Mouse (Mus musculus): ENCODE measurements at regions not wholly inside any gene's neighbourhood (a gene's known extent, or its start where the extent isn't known, plus 50 kb on each side); places are given as distances from the start of the nearest gene placed in this dataset.

DNA sequence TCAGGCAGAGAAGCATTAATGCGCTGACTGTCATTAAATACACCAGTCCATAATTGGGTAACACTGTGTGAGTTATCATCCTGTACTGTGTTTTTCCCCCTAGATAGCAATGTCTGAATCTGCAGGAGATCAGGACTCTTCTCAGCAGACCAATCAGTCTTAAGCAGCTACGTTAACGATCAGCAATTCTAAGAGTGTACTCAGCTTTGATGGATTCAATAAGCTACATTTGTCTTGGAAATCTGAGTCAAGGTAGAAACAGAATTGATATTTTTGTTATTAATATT, 442.8 kb upstream of the Nr2f1 start:
- TF ChIP-seq CTCF (IDR thresholded peaks at IDR 0.05; ENCODE audit: borderline replicate concordance, extremely low read depth, insufficient read depth, insufficient read length), result no peak
- no peak for TF ChIP-seq POLR2A (IDR thresholded peaks at IDR 0.05; ENCODE audit: borderline replicate concordance, extremely low read depth, insufficient read depth, insufficient read length, poor library complexity, severe bottlenecking)

Measured in brain, embryonic 14.5 days (tissue).